Mouse (Mus musculus): ENCODE measurements around the gene Eef1akmt2. TPM values are rescaled to one million over a fixed set of nuclear protein-coding genes. Genes with fewer than 3 reads are reported as not detected.

The Eef1akmt2 gene
- total RNA-seq, 1 experiment from 2014 or later: 86.3 TPM

GRCm38 (mm10) chr7:132804461-132804860, 48.0 kb downstream of the Eef1akmt2 start:
- ATAC-seq (replicated peaks in 1 of 2; ENCODE audit: insufficient read depth in 1 of 2, low FRiP score in 2 of 2, low TSS enrichment in 1 of 2, low read depth in 1 of 2, poor library complexity in 2 of 2, severe bottlenecking in 2 of 2): no peak

- ATAC-seq (replicated peaks in 1 of 2; ENCODE audit: insufficient read depth in 1 of 2, low FRiP score in 2 of 2, low TSS enrichment in 1 of 2, low read depth in 1 of 2, poor library complexity in 2 of 2, severe bottlenecking in 2 of 2): peak; percentile 55 to 56
These were observed 48.5 kb downstream of the Eef1akmt2 start for GRCm38 (mm10) chr7:132803962-132804361.

- no peak for ATAC-seq (replicated peaks in 1 of 2; ENCODE audit: insufficient read depth in 1 of 2, low FRiP score in 2 of 2, low TSS enrichment in 1 of 2, low read depth in 1 of 2, poor library complexity in 2 of 2, severe bottlenecking in 2 of 2)
These were observed 49.1 kb downstream of the Eef1akmt2 start for GRCm38 (mm10) chr7:132803336-132803735.

- no peak for ATAC-seq (replicated peaks in 1 of 2; ENCODE audit: insufficient read depth in 1 of 2, low FRiP score in 2 of 2, low TSS enrichment in 1 of 2, low read depth in 1 of 2, poor library complexity in 2 of 2, severe bottlenecking in 2 of 2)
These were observed 49.8 kb downstream of the Eef1akmt2 start for GRCm38 (mm10) chr7:132802691-132803090.

GRCm38 (mm10) chr7:132802066-132802465, 50.4 kb downstream of the Eef1akmt2 start:
- ATAC-seq (replicated peaks in 1 of 2; ENCODE audit: insufficient read depth in 1 of 2, low FRiP score in 2 of 2, low TSS enrichment in 1 of 2, low read depth in 1 of 2, poor library complexity in 2 of 2, severe bottlenecking in 2 of 2): no peak

- ATAC-seq (replicated peaks in 1 of 2; ENCODE audit: insufficient read depth in 1 of 2, low FRiP score in 2 of 2, low TSS enrichment in 1 of 2, low read depth in 1 of 2, poor library complexity in 2 of 2, severe bottlenecking in 2 of 2): no peak
These were observed 51.0 kb downstream of the Eef1akmt2 start for GRCm38 (mm10) chr7:132801509-132801908.

- ATAC-seq (replicated peaks in 1 of 2; ENCODE audit: insufficient read depth in 1 of 2, low FRiP score in 2 of 2, low TSS enrichment in 1 of 2, low read depth in 1 of 2, poor library complexity in 2 of 2, severe bottlenecking in 2 of 2): no peak
These were observed 51.6 kb downstream of the Eef1akmt2 start for GRCm38 (mm10) chr7:132800868-132801267.

- no peak for ATAC-seq (replicated peaks in 1 of 2; ENCODE audit: insufficient read depth in 1 of 2, low FRiP score in 2 of 2, low TSS enrichment in 1 of 2, low read depth in 1 of 2, poor library complexity in 2 of 2, severe bottlenecking in 2 of 2)
These were observed 53.1 kb downstream of the Eef1akmt2 start for GRCm38 (mm10) chr7:132799119-132800016.

GRCm38 (mm10) chr7:132795141-132795540, 57.3 kb downstream of the Eef1akmt2 start:
- no peak for ATAC-seq (replicated peaks in 1 of 2; ENCODE audit: insufficient read depth in 1 of 2, low FRiP score in 2 of 2, low TSS enrichment in 1 of 2, low read depth in 1 of 2, poor library complexity in 2 of 2, severe bottlenecking in 2 of 2)

GRCm38 (mm10) chr7:132793467-132793866, 59.0 kb downstream of the Eef1akmt2 start:
- 0 out of 4 replicates have a peak, but pooled peaks of 1 of the 2 experiments have one; percentile 8 for ATAC-seq (replicated peaks in 1 of 2; ENCODE audit: insufficient read depth in 1 of 2, low FRiP score in 2 of 2, low TSS enrichment in 1 of 2, low read depth in 1 of 2, poor library complexity in 2 of 2, severe bottlenecking in 2 of 2)

- ATAC-seq (replicated peaks in 1 of 2; ENCODE audit: insufficient read depth in 1 of 2, low FRiP score in 2 of 2, low TSS enrichment in 1 of 2, low read depth in 1 of 2, poor library complexity in 2 of 2, severe bottlenecking in 2 of 2): no peak
These were observed 61.8 kb downstream of the Eef1akmt2 start for GRCm38 (mm10) chr7:132790447-132791219.

GRCm38 (mm10) chr7:132788826-132789225, 63.6 kb downstream of the Eef1akmt2 start:
- no peak for ATAC-seq (replicated peaks in 1 of 2; ENCODE audit: insufficient read depth in 1 of 2, low FRiP score in 2 of 2, low TSS enrichment in 1 of 2, low read depth in 1 of 2, poor library complexity in 2 of 2, severe bottlenecking in 2 of 2)

GRCm38 (mm10) chr7:132787496-132788190, 64.8 kb downstream of the Eef1akmt2 start:
- peak; percentile 54 to 70 for ATAC-seq (replicated peaks in 1 of 2; ENCODE audit: insufficient read depth in 1 of 2, low FRiP score in 2 of 2, low TSS enrichment in 1 of 2, low read depth in 1 of 2, poor library complexity in 2 of 2, severe bottlenecking in 2 of 2)

- no peak for ATAC-seq (replicated peaks in 1 of 2; ENCODE audit: insufficient read depth in 1 of 2, low FRiP score in 2 of 2, low TSS enrichment in 1 of 2, low read depth in 1 of 2, poor library complexity in 2 of 2, severe bottlenecking in 2 of 2)
These were observed 65.5 kb downstream of the Eef1akmt2 start for GRCm38 (mm10) chr7:132787022-132787421.

- no peak; a peak in 1 of 4 replicates for ATAC-seq (replicated peaks in 1 of 2; ENCODE audit: insufficient read depth in 1 of 2, low FRiP score in 2 of 2, low TSS enrichment in 1 of 2, low read depth in 1 of 2, poor library complexity in 2 of 2, severe bottlenecking in 2 of 2)
These were observed 66.0 kb downstream of the Eef1akmt2 start for GRCm38 (mm10) chr7:132786522-132786921.

GRCm38 (mm10) chr7:132786011-132786410, 66.5 kb downstream of the Eef1akmt2 start:
- ATAC-seq (replicated peaks in 1 of 2; ENCODE audit: insufficient read depth in 1 of 2, low FRiP score in 2 of 2, low TSS enrichment in 1 of 2, low read depth in 1 of 2, poor library complexity in 2 of 2, severe bottlenecking in 2 of 2): no peak

- ATAC-seq (replicated peaks in 1 of 2; ENCODE audit: insufficient read depth in 1 of 2, low FRiP score in 2 of 2, low TSS enrichment in 1 of 2, low read depth in 1 of 2, poor library complexity in 2 of 2, severe bottlenecking in 2 of 2): no peak
These were observed 68.4 kb downstream of the Eef1akmt2 start for GRCm38 (mm10) chr7:132784101-132784500.

- ATAC-seq (replicated peaks in 1 of 2; ENCODE audit: insufficient read depth in 1 of 2, low FRiP score in 2 of 2, low TSS enrichment in 1 of 2, low read depth in 1 of 2, poor library complexity in 2 of 2, severe bottlenecking in 2 of 2): no peak
These were observed 70.6 kb downstream of the Eef1akmt2 start for GRCm38 (mm10) chr7:132781850-132782249.

Measured in hematopoietic stem cell, adult 5-6 weeks (primary cell).